Mouse (Mus musculus): ENCODE results near the gene Higd1c. TPM values are rescaled to one million over a fixed set of nuclear protein-coding genes. Genes with fewer than 3 reads are reported as not detected.

Higd1c gene
- polyA plus RNA-seq, 1 experiment from 2014 or later = not detected

GRCm38 (mm10) chr15:100429959-100430565 lies 65.7 kb downstream of the Higd1c start:
- Histone ChIP-seq H3K27ac (ENCODE audit: low read depth, low read length) (no peak overlapping the region), H3K27me3 (ENCODE audit: control insufficient read depth, insufficient read depth, low read length) (peaks cover 4% of the 10 kb centered on the region), H3K9me3 (ENCODE audit: control insufficient read depth, low read length) (no peaks in the 10 kb centered on the region), H3K4me1 (replicated peaks; ENCODE audit: control insufficient read depth, insufficient read depth, low read length) (no peaks in the 10 kb centered on the region), H3K4me2 (ENCODE audit: low read depth, low read length, severe bottlenecking) (no peak overlapping the region), H3K36me3 (ENCODE audit: control insufficient read depth, insufficient read depth, low read length) (no peaks in the 10 kb centered on the region), H3K4me3 (ENCODE audit: low read depth, low read length) (no peak overlapping the region), H3K9ac (ENCODE audit: low read length) (no peak overlapping the region)
- 86% methylated on average over 11 of the region's 11 CpGs for WGBS
- DNase-seq (ENCODE audit: low spot score) (no peak), ATAC-seq (replicated peaks; ENCODE audit: low FRiP score) (no peak)

GRCm38 (mm10) chr15:100433234-100433633 lies 68.9 kb downstream of the Higd1c start:
- whole genome bisulfite sequencing = 72% methylated on average over 4 of the region's 4 CpGs
- DNase-seq (ENCODE audit: low spot score) (no peak), ATAC-seq (replicated peaks; ENCODE audit: low FRiP score) (no peak)
- H3K9ac ChIP-seq (ENCODE audit: low read length) = no peak overlapping the region
- no peak overlapping the region for H3K4me3 ChIP-seq (ENCODE audit: low read depth, low read length)
- no peaks in the 10 kb centered on the region for H3K4me1 ChIP-seq (replicated peaks; ENCODE audit: control insufficient read depth, insufficient read depth, low read length)
- no peaks in the 10 kb centered on the region for H3K9me3 ChIP-seq (ENCODE audit: control insufficient read depth, low read length)
- no peak overlapping the region for H3K4me2 ChIP-seq (ENCODE audit: low read depth, low read length, severe bottlenecking)
- H3K27ac ChIP-seq (ENCODE audit: low read depth, low read length) = no peak overlapping the region
- H3K27me3 ChIP-seq (ENCODE audit: control insufficient read depth, insufficient read depth, low read length) = no peaks in the 10 kb centered on the region
- no peaks in the 10 kb centered on the region for H3K36me3 ChIP-seq (ENCODE audit: control insufficient read depth, insufficient read depth, low read length)

Other genes starting within 250 kb of the Higd1c start
- 43.3 and 45.5 TPM in 2 replicates for gene Atf1, start 136.7 kb upstream of the Higd1c start, polyA plus RNA-seq (2014; fragmentation: Nextera tagmentation; extraction: Ambion mirVana)
- gene Tmprss12, start 83.7 kb upstream of the Higd1c start, polyA plus RNA-seq (2014; fragmentation: Nextera tagmentation; extraction: Ambion mirVana) = not detected in 2 replicates
- gene Mettl7a1, start 60.4 kb upstream of the Higd1c start, polyA plus RNA-seq (2014; fragmentation: Nextera tagmentation; extraction: Ambion mirVana) = 3.2 and 3.9 TPM in 2 replicates
- gene Mettl7a3, start 29.6 kb upstream of the Higd1c start, polyA plus RNA-seq (2014; fragmentation: Nextera tagmentation; extraction: Ambion mirVana) = not detected in 2 replicates
- gene Methig1, start 11.4 kb upstream of the Higd1c start, polyA plus RNA-seq (2014; fragmentation: Nextera tagmentation; extraction: Ambion mirVana) = not detected in 2 replicates
- gene Mettl7a2, start 11.3 kb upstream of the Higd1c start, polyA plus RNA-seq (2014; fragmentation: Nextera tagmentation; extraction: Ambion mirVana) = not detected in 2 replicates
- not detected in 2 replicates for gene Gm5475, start 57.6 kb downstream of the Higd1c start, polyA plus RNA-seq (2014; fragmentation: Nextera tagmentation; extraction: Ambion mirVana)
- 18.0 and 23.2 TPM in 2 replicates for gene Slc11a2, start 60.5 kb downstream of the Higd1c start, polyA plus RNA-seq (2014; fragmentation: Nextera tagmentation; extraction: Ambion mirVana)
- gene Letmd1, start 104.5 kb downstream of the Higd1c start, polyA plus RNA-seq (2014; fragmentation: Nextera tagmentation; extraction: Ambion mirVana) = 41.3 and 46.6 TPM in 2 replicates
- gene Csrnp2, start 130.9 kb downstream of the Higd1c start, polyA plus RNA-seq (2014; fragmentation: Nextera tagmentation; extraction: Ambion mirVana) = 26.3 and 26.4 TPM in 2 replicates
- 31.7 and 32.9 TPM in 2 replicates for gene Tfcp2, start 187.5 kb downstream of the Higd1c start, polyA plus RNA-seq (2014; fragmentation: Nextera tagmentation; extraction: Ambion mirVana)
- gene Pou6f1, start 235.4 kb downstream of the Higd1c start, polyA plus RNA-seq (2014; fragmentation: Nextera tagmentation; extraction: Ambion mirVana) = 15.6 and 17.1 TPM in 2 replicates